Mouse (Mus musculus) stomach, embryonic 15.5 days (tissue): ENCODE data around the gene Oaz3. TPM values are rescaled to one million over a fixed set of nuclear protein-coding genes. Genes with fewer than 3 reads are reported as not detected.
A peak's percentile ranks its signal among the peaks of the same experiment; 100 is the strongest.

ENCODE experiments used
- ATAC-seq: fragments of 200-750 bp; cut with Nextera tagmentation; 2 replicates; pipeline ENCODE4 v1.8.0; 2017; ENCODE audit warnings: low read depth, moderate number of reproducible peaks, moderate TSS enrichment; ENCODE audit not compliant: insufficient read depth, low FRiP score
- H3K27ac ChIP-seq: fragments of 300-500 bp; sonication (generic); 2 replicates; pipeline ENCODE4 v1.5.1; 2015; ENCODE audit warnings: mild to moderate bottlenecking, inconsistent platforms
- H3K27me3 ChIP-seq: fragments of 300-500 bp; sonication (generic); replicated peaks from 2 replicates; pipeline ENCODE4 v1.6.1; 2015; ENCODE audit warnings: inconsistent platforms
- H3K36me3 ChIP-seq: fragments of 300-500 bp; sonication (generic); 2 replicates; pipeline ENCODE4 v1.6.1; 2015; ENCODE audit warnings: inconsistent platforms
- H3K4me1 ChIP-seq: fragments of 300-500 bp; sonication (generic); 2 replicates; pipeline ENCODE4 v1.6.1; 2015; ENCODE audit warnings: inconsistent platforms
- H3K4me2 ChIP-seq: fragments of 300-500 bp; sonication (generic); 2 replicates; pipeline ENCODE4 v1.6.1; 2015; ENCODE audit warnings: mild to moderate bottlenecking, inconsistent platforms
- H3K4me3 ChIP-seq: fragments of 300-500 bp; sonication (generic); replicated peaks from 2 replicates; pipeline ENCODE4 v1.5.1; 2015; ENCODE audit warnings: inconsistent platforms
- H3K9ac ChIP-seq: fragments of 300-500 bp; sonication (generic); 2 replicates; pipeline ENCODE4 v1.6.1; 2015; ENCODE audit warnings: inconsistent platforms
- H3K9me3 ChIP-seq: fragments of 300-500 bp; sonication (generic); 2 replicates; pipeline ENCODE4 v1.6.1; 2016; ENCODE audit warnings: inconsistent platforms
- WGBS: fragments of 180-500 bp; shearing (Covaris S2); methylation state at CpG from one replicate; pipeline ENCODE4 v1.1.7; 2015; 5-methylcytosine and 5-hydroxymethylcytosine counted together
- polyA plus RNA-seq: library from polyadenylated mRNA; unstranded; fragments of >200 nt; fragmentation: Nextera tagmentation; extraction: Ambion mirVana; gene quantifications from 2 replicates; pipeline ENCODE4 v1.2.1, GENCODE M21; 2015

Oaz3 gene
- polyA plus RNA-seq, 1 experiment from 2014 or later: 1.5 TPM

DNA sequence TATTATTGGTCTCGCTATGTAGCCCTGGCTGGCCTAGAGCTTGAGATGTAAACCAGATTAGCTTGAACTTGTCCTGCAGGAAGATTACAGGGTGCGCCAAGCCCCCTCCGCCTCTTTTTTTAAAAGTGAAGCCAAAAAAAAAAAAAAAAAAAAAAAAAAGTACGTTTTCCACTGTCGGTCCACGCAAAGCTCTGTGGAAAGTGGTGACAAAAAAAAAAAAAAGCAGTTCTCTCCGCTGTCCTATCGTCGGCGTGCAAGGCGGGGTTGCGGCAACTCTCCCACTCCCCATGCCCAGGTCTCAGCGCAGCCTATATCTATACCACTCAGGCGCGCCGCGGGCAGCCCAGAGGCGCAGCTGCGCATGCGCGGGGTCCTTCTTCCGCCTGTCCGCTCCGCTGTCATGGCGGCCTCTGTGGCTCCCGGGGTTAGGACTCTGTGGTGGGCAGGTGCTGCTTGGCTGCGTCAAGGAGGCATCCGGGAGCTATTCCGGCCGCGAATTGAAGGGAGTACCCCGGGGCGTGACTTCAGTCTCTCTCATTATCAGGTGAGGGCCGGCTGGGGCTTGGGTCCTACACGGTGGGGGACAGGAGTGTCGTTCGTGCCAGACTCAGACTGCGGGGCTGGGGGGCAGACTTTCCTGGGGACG, 641 bp downstream of the Oaz3 start, which contains the start of gene Mrpl9:
Gene Mrpl9 (plus strand): TSS at position 368 of the 646 bp plus-strand sequence.
- Histone ChIP-seq H3K4me1 (peaks cover 2% of the 10 kb centered on the region; the same call in 1 of the 2 replicates), H3K27ac (peak within 1 kb of the TSS; percentile 68), H3K27me3 (no peaks in the 10 kb centered on the region), H3K4me3 (peak within 1 kb of the TSS; percentile 93), H3K9me3 (no peaks in the 10 kb centered on the region), H3K36me3 (peaks cover 20% of the 10 kb centered on the region), H3K4me2 (peak within 1 kb of the TSS; percentile 78), H3K9ac (peak within 1 kb of the TSS; percentile 96)
- under 1% methylated on average over 38 of the region's 39 CpGs for WGBS
- ATAC-seq: peak; percentile 97

DNA sequence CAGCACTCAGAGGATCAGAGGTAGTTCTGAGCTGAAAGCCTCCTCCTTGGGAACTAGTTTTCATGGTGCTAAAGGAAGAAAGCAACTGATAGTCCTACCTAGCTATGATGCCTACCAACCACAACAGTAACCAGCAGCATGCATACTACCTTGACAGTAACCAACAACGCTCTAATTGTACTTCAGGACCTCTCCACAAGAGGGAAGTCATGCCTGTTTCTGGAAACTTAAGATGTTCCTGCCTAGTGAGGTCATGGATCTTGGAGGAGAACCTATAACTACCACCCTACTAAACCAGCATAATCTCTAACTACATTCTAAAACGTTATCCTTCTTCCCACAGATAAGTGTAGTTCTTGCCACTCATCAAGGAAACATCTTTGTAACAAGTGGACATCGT, 2.5 kb downstream of the Oaz3 start:
- no peak overlapping the region for H3K27ac ChIP-seq
- no peak overlapping the region for H3K4me3 ChIP-seq
- 39% methylated on average over 3 of the region's 3 CpGs for WGBS
- H3K36me3 ChIP-seq: 0 out of 2 replicates have a peak, but pooled peaks cover 3% of the 10 kb centered on the region
- no peak overlapping the region for H3K9ac ChIP-seq
- no peaks in the 10 kb centered on the region for H3K9me3 ChIP-seq
- no peak for ATAC-seq
- no peak overlapping the region for H3K4me2 ChIP-seq
- peaks cover 2% of the 10 kb centered on the region; the same call in 1 of the 2 replicates for H3K4me1 ChIP-seq
- H3K27me3 ChIP-seq: no peaks in the 10 kb centered on the region

DNA sequence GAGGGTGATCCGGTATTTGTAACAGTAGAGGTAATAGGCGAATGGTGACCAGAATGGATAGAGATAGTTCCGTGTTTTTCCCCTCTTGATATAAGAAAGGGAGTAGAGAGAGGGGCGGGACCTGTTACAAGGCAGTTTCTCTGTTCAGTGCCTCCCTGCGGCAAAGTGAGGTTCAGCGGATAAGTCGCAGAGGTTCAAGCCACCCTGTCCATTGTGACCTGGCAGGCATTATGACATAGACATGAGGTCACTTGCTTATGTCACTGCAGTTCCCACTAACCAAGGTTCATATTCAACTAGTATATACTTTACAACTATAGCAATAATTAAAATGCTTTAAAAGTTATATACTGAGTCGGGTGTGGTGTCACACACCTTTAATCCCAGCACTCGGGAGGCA, 7.3 kb downstream of the Oaz3 start:
- H3K36me3 ChIP-seq: no peaks in the 10 kb centered on the region
- WGBS: 81% methylated on average over 9 of the region's 9 CpGs
- no peak overlapping the region for H3K4me3 ChIP-seq
- ATAC-seq: no peak
- no peaks in the 10 kb centered on the region for H3K4me1 ChIP-seq
- H3K27ac ChIP-seq: no peak overlapping the region
- H3K4me2 ChIP-seq: no peak overlapping the region
- no peaks in the 10 kb centered on the region for H3K9me3 ChIP-seq
- H3K9ac ChIP-seq: no peak overlapping the region
- H3K27me3 ChIP-seq: no peaks in the 10 kb centered on the region

DNA sequence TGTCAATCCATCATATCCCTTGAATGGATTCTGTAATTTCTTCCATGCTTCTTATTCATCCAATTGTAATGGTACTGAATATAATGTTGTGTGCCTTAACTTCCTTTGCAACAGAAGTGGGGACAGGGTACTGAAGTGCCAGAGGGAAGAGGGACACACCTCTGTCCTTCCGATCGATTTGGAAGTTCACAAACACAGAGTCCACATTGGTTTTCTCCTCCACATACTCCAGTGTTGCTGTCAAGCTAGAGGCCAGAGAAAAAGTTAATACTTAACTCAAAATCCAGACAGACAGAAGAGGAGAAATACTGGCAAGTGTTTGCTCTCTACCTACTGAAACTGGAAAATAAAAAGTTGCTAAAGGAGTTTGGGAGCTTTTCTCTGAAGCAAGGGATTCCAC, 9.4 kb downstream of the Oaz3 start:
- H3K4me1 ChIP-seq: no peaks in the 10 kb centered on the region
- H3K9ac ChIP-seq: no peak overlapping the region
- ATAC-seq: no peak
- H3K36me3 ChIP-seq: no peaks in the 10 kb centered on the region
- 68% methylated on average over 2 of the region's 2 CpGs for WGBS
- no peaks in the 10 kb centered on the region for H3K27me3 ChIP-seq
- no peaks in the 10 kb centered on the region for H3K9me3 ChIP-seq
- H3K27ac ChIP-seq: no peak overlapping the region
- no peak overlapping the region for H3K4me3 ChIP-seq
- no peak overlapping the region for H3K4me2 ChIP-seq

DNA sequence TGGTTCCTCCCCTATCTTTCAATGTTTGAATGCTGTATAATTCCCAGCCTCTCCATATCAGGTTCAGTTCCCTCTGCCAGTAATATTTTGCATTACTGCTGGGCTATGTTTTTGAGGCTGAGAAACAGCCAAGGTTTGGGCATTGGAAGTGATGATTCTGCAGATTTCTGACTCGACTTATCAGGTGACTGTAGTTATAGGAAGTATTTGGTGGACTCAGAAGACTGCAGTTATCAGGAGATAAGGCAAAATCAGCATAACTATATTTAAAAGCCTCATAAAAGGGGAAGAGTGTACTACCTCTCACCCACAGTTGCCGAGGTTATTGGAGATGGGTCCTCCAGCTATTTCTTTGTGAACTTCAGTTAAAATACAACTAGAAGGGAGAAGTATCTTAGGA, 12.7 kb downstream of the Oaz3 start:
- Histone ChIP-seq H3K36me3 (no peaks in the 10 kb centered on the region), H3K9ac (no peak overlapping the region), H3K27me3 (no peaks in the 10 kb centered on the region), H3K4me2 (no peak overlapping the region), H3K27ac (no peak overlapping the region), H3K4me1 (no peaks in the 10 kb centered on the region), H3K4me3 (no peak overlapping the region), H3K9me3 (no peaks in the 10 kb centered on the region)
- no peak for ATAC-seq
- WGBS: 67% methylated on average over 2 of the region's 2 CpGs

DNA sequence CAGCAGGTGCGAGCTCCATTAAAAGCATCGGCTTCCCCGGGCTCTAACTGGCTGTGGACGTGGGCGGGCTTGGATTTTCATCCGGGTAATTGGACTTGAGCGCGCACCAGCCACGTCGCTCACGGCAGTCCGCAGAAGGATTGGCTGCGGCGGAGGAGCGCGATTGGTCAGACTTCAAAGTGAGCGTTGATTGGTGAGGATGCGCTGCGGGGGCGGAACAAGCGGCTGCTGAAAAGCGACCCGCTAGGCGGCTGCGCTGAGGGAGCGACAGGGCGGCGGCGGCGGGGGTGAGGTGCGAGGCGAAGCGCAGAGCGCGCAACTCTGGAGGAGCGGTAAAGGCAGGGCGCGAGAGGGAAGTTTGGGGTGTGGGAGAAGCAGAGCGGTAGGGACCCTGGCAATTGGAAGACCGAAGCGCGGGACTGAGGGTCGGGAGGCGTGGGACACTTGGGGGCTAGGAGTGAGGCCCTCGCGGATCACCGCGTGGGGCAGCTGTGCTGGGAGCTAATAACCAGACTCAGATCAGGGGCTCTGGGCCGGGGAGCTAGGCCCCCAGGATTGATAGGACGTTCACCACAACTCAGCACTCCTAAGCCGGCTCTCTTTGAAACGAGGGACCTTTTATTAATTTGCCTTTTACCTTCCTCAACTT, 30.6 kb downstream of the Oaz3 start, which contains the start of gene Tdrkh:
Gene Tdrkh (plus strand): TSS at position 243 of the 649 bp plus-strand sequence.
- Histone ChIP-seq H3K4me3 (peak within 1 kb of the TSS; percentile 55), H3K4me1 (peaks cover 10% of the 10 kb centered on the region), H3K36me3 (no peaks in the 10 kb centered on the region), H3K9me3 (no peaks in the 10 kb centered on the region), H3K27me3 (no peaks in the 10 kb centered on the region), H3K9ac (peak within 1 kb of the TSS; percentile 17; the same call in 1 of the 2 replicates), H3K27ac (no peak within 1 kb of the TSS), H3K4me2 (peak within 1 kb of the TSS; percentile 95)
- WGBS: 9% methylated on average over 52 of the region's 52 CpGs
- peak; percentile 98 for ATAC-seq

DNA sequence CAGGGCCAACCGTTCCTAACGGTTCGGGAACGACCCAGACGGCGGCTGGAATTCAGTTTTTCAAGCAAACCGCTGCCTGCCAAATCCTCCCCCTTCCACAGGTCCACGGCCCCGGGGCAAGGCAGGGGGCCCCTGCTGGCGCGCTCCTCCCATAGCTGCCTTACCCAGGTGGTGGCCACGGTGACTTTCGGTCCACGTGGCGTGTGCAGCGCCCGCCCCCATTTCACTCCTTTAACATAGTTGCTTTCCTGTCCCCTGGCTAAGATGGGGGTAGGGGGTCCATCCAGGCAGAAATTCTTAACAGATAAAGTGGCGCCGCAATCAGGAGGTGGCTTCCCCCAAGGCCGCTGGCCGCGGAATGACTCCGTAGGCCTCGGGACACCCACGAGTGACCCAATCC, 31.2 kb downstream of the Oaz3 start:
- Histone ChIP-seq H3K36me3 (no peaks in the 10 kb centered on the region), H3K4me2 (peak overlapping the region; percentile 95), H3K9ac (peak overlapping the region; percentile 16; the same call in 1 of the 2 replicates), H3K27ac (no peak overlapping the region), H3K4me1 (peaks cover 10% of the 10 kb centered on the region), H3K27me3 (no peaks in the 10 kb centered on the region), H3K4me3 (peak overlapping the region; percentile 55), H3K9me3 (no peaks in the 10 kb centered on the region)
- peak; percentile 13; the same call in 1 of the 2 replicates for ATAC-seq
- WGBS: 8% methylated on average over 25 of the region's 25 CpGs

DNA sequence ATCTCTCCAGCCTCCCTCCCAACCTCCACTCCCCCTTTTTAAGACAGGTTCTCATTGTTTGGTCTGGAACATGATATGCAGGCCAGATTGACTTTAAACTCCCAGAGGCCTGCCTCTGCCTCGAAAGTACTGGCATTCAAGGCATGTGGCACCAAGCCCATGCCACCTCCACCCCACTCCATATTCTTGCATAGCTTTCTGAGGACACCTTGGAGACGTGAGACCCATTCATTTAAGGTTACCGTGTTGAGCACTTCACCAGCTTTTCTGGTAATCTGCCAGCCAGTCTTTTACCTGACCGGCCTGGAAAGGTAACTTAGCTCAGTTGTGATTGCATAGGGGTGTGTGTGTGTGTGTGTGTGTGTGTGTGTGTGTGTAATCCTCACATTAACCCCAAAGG, 38.2 kb downstream of the Oaz3 start:
- H3K27ac ChIP-seq: no peak overlapping the region
- H3K9ac ChIP-seq: no peak overlapping the region
- no peaks in the 10 kb centered on the region; the same call in 1 of the 2 replicates for H3K4me1 ChIP-seq
- H3K36me3 ChIP-seq: no peaks in the 10 kb centered on the region
- no peak overlapping the region for H3K4me2 ChIP-seq
- ATAC-seq: no peak
- H3K4me3 ChIP-seq: no peak overlapping the region
- no peaks in the 10 kb centered on the region for H3K9me3 ChIP-seq
- 58% methylated on average over 4 of the region's 4 CpGs for WGBS
- H3K27me3 ChIP-seq: peaks cover 13% of the 10 kb centered on the region; the same call in 1 of the 2 replicates

DNA sequence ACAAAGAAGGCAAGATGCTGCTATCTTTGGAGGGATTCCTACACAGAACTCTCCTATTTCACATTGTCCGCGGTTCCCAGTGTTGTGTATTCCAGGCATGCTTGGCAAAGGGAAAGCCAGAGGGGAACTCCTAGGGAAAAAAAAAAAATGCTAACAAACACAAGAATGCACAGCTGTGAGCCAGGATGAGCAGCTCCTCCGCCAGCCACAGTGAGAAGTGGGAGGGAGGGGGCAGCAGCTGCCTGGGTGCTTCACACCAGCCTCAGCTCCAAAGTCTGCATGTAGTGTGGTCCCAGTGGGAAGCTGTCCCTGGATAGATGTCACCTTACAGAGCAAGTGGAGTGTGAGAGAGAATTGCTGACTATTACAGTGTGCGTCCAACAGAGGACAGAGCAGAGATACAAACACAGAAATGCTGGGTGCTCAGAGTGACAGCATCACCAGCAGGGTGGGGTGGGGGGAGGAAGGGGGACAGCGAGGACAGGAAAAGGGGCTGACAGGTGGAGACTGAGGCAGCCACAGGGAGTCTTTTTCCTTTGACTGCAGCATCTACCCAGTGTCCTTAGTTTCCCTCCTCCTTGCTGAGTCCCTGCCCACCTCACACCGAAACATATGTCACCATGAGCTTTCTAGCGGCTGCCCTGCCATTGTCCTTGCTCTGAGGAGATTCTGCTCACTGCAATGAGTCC, 39.2 kb downstream of the Oaz3 start:
- Histone ChIP-seq H3K27me3 (peaks cover 21% of the 10 kb centered on the region), H3K4me1 (no peaks in the 10 kb centered on the region; the same call in 1 of the 2 replicates), H3K9me3 (no peaks in the 10 kb centered on the region), H3K36me3 (no peaks in the 10 kb centered on the region), H3K4me2 (no peak overlapping the region), H3K4me3 (no peak overlapping the region), H3K27ac (no peak overlapping the region), H3K9ac (no peak overlapping the region)
- ATAC-seq: no peak
- 22% methylated on average over 7 of the region's 7 CpGs for WGBS

DNA sequence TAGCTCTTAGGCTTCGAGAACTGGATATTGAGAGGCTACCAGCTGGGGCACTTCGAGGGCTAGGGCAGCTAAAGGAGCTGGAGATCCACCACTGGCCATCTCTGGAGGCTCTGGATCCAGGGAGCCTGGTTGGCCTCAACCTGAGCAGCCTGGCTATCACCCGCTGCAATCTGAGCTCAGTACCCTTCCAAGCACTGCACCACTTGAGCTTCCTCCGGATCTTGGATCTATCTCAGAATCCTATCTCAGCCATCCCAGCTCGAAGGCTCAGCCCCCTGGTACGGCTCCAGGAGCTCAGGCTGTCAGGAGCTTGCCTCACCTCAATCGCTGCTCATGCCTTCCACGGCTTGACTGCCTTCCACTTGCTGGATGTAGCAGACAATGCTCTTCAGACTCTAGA, 41.3 kb downstream of the Oaz3 start:
- Histone ChIP-seq H3K27me3 (peaks cover 30% of the 10 kb centered on the region), H3K4me2 (no peak overlapping the region), H3K27ac (no peak overlapping the region), H3K4me3 (no peak overlapping the region), H3K36me3 (no peaks in the 10 kb centered on the region), H3K9ac (no peak overlapping the region), H3K4me1 (peaks cover 6% of the 10 kb centered on the region; the same call in 1 of the 2 replicates), H3K9me3 (no peaks in the 10 kb centered on the region)
- WGBS: 65% methylated on average over 8 of the region's 8 CpGs
- ATAC-seq: no peak

DNA sequence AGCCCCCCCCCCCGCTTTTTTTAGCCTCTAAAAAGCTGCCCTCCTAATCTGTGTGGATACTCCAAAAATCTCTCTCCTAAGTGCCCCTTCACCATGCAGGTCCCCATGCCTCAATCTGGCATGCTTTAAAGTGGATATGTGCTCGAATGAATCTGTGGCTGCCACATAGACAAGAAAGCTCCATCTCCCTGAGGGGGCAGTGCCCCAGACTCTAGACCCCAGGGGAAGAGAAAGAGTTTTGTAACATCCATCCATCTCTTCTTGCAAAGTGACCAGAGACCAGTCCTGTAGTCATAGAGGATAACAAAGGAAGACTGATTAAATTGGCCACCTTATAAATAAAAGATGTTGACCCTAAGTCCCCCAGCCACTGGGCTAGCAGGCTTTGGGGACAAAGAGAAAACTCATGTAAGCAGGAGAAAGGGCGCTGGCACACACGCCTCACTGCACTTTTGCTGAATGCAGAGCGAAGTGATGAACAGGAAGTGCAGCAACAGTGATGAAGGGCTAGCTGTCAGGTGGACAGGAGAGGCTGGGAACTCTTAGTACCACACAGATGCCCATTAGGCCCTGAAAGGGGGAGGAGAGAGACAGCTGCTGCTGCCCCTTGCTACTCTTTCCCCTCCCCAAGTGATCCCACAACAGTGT, 43.9 kb downstream of the Oaz3 start:
- H3K27ac ChIP-seq: no peak overlapping the region
- H3K27me3 ChIP-seq: peaks cover 31% of the 10 kb centered on the region
- no peaks in the 10 kb centered on the region for H3K9me3 ChIP-seq
- H3K36me3 ChIP-seq: no peaks in the 10 kb centered on the region
- no peak overlapping the region for H3K4me2 ChIP-seq
- 44% methylated on average over 5 of the region's 5 CpGs for WGBS
- H3K9ac ChIP-seq: no peak overlapping the region
- H3K4me3 ChIP-seq: no peak overlapping the region
- ATAC-seq: no peak
- H3K4me1 ChIP-seq: peaks cover 6% of the 10 kb centered on the region; the same call in 1 of the 2 replicates
